ENCODE assay signal across 9 mouse cellular contexts in the genomic region with DNA sequence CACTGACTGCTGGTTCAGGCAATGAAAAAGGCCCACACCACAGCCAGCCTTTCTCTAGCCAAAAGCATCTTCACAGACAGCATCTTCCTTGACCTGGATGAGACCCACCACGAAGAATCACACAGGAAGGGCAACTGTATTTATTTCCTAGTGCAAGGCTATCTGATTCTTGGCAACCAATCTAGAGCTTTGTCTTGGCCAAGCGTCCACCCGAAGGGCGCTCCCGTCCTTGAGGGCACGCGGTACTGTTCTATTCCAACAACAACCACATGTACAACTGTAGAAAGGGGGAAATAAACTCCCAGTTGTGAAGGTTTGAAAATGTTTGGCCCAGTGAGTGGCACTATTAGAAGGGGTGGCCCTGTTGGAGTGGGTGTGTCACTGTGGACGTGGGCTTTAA.
"Had no signal": no experiment of that assay in that cellular context is flagged by ENCODE, and none has a peak within 500 bp of the region (broad histone marks: within the 10 kb centered on the region; RNA-seq: fewer than 3 reads in every experiment).

No protein-coding gene starts in this region.

- DNase-seq: lung, adult 18-20 months; lung, embryonic 14.5 days; lung, postnatal 10 days; lung, postnatal 4 days; midbrain, embryonic 14.5 days; right cerebral cortex, postnatal 14 days; thymus, adult 2 months; thymus, postnatal 25 days; thymus, postnatal 4 days had no signal
